Mouse (Mus musculus) myocyte (in vitro differentiated cells): ENCODE data around the gene Wdr5.

Experiments used
- MAX ChIP-seq: IDR thresholded peaks from one replicate; pipeline ENCODE4 v1.6.1; 2011; ENCODE audit warnings: low read depth, mild to moderate bottlenecking, control low read depth
- MYOD1 ChIP-seq, 3 experiments: IDR thresholded peaks; one replicate each; pipeline ENCODE4 v1.6.1; 2011; ENCODE audit warnings: control low read depth in 2 of 3, low read depth in 2 of 3, mild to moderate bottlenecking in 2 of 3, moderate library complexity in 1 of 3; ENCODE audit not compliant: insufficient read length in 2 of 3, control insufficient read depth in 1 of 3
- POLR2A ChIP-seq: IDR thresholded peaks from one replicate; pipeline ENCODE4 v1.6.1; 2011; ENCODE audit warnings: low read depth, mild to moderate bottlenecking, control low read depth, moderate library complexity; ENCODE audit not compliant: insufficient read length
- USF1 ChIP-seq: IDR thresholded peaks from one replicate; pipeline ENCODE4 v1.6.1; 2011; ENCODE audit warnings: low read depth, mild to moderate bottlenecking, control low read depth, moderate library complexity

GRCm38 (mm10) chr2:27512909-27513308, 2.0 kb upstream of the Wdr5 start:
- TF ChIP-seq POLR2A (no peak), MYOD1 (IDR thresholded peaks at IDR 0.05; ENCODE audit: control insufficient read depth in 1 of 3, insufficient read length in 2 of 3, low read depth in 2 of 3) (no peak), MAX (no peak), USF1 (no peak)
